ENCODE assay signal across 26 mouse cellular contexts in the genomic region with DNA sequence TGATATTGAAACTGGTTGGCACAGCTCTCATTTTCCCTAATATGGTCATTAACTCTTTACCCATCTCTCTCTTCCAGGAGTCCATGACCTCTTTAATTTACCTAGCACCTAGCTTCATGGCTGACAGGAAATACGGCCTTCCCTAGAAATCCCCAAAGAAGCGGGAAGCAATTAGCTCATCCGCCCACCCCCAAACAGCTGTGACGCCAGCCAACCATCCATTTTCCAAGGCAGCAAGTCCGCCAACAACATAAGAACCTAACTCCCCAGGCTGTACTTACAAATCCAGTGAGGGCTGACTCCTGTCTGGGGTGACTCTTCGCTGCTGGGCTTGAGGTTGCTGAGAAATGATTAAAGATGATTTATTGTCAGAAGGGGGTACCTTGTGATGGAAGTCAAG. TPM values are rescaled to one million over a fixed set of nuclear protein-coding genes. Genes with fewer than 3 reads are reported as not detected.
A peak's percentile ranks its signal among the peaks of the same experiment; 100 is the strongest.
DNase-seq lines count a peak whose midpoint lies in the region; ATAC-seq and TF ChIP-seq lines count a peak whose summit lies in the region.
"Had no signal": no experiment of that assay in that cellular context is flagged by ENCODE, and none has a peak within 500 bp of the region (broad histone marks: within the 10 kb centered on the region; RNA-seq: fewer than 3 reads in every experiment).

No protein-coding gene starts in this region.

- no peaks in the 10 kb centered on the region for H3K79me2 ChIP-seq in C2C12 (ENCODE audit: control insufficient read depth, insufficient read depth)

- peaks cover 7% of the 10 kb centered on the region for H3K4me1 ChIP-seq in liver, postnatal 0 days (ENCODE audit: insufficient read depth)
- 0 out of 2 replicates have a peak, but pooled peaks cover 2% of the 10 kb centered on the region for H3K4me1 ChIP-seq in hindbrain, embryonic 16.5 days (ENCODE audit: control insufficient read depth, insufficient read depth, low read depth, low read length)
- no peaks in the 10 kb centered on the region for H3K4me1 ChIP-seq in lung, postnatal 0 days (ENCODE audit: insufficient read depth, low read depth, low read length)
- H3K4me1 ChIP-seq: hindbrain, embryonic 15.5 days; stomach, embryonic 15.5 days had no signal

- peak overlapping the region; percentile 94; the same call in 1 of the 2 replicates for H3K27ac ChIP-seq in liver, postnatal 0 days (ENCODE audit: low read depth)
- H3K27ac ChIP-seq in hindbrain, embryonic 16.5 days (ENCODE audit: low read depth, low read length), result no peak overlapping the region
- no peak overlapping the region for H3K27ac ChIP-seq in lung, postnatal 0 days (ENCODE audit: low read length)
- H3K27ac ChIP-seq: heart, embryonic 15.5 days; hindbrain, embryonic 15.5 days; intestine, embryonic 15.5 days; limb, embryonic 15.5 days; midbrain, embryonic 15.5 days; stomach, embryonic 15.5 days had no signal

- no peak for TF ChIP-seq EP300 in liver, postnatal 0 days (IDR thresholded peaks at IDR 0.05; ENCODE audit: low read depth)
- no peak for TF ChIP-seq EP300 in lung, postnatal 0 days (IDR thresholded peaks at IDR 0.05)

- peak; percentile 47 to 55 for DNase-seq in left cerebral cortex, postnatal 36 days (ENCODE audit: low spot score in 2 of 2)
- DNase-seq in left cerebral cortex, adult 11 months (ENCODE audit: low spot score), result no peak
- peak; percentile 63 for DNase-seq in brain, adult 2 months (ENCODE audit: low read depth, low spot score)
- DNase-seq in liver, postnatal 0 days, result no peak
- DNase-seq in lung, postnatal 0 days (ENCODE audit: low spot score), result no peak
- DNase-seq in kidney, postnatal 10 days, result no peak
- DNase-seq: adrenal gland, postnatal 10 days; cerebellum, adult 9-10 months; gastrocnemius, postnatal 25 days; kidney, adult 9 months; kidney, postnatal 25 days; lung, embryonic 14.5 days; lung, postnatal 36 days; retina, postnatal 1 day; right cerebral cortex, postnatal 4 days; thymus, postnatal 25 days had no signal

- H3K9ac ChIP-seq in liver, postnatal 0 days (replicated peaks), result no peak overlapping the region
- H3K9ac ChIP-seq in hindbrain, embryonic 16.5 days (ENCODE audit: low read depth, low read length), result no peak overlapping the region
- H3K9ac ChIP-seq in lung, postnatal 0 days (replicated peaks; ENCODE audit: low read depth), result no peak overlapping the region
- H3K9ac ChIP-seq: heart, embryonic 15.5 days; hindbrain, embryonic 15.5 days; intestine, embryonic 15.5 days; limb, embryonic 15.5 days; lung, embryonic 14.5 days; midbrain, embryonic 15.5 days; stomach, embryonic 15.5 days had no signal

- H3K36me3 ChIP-seq in C2C12 (ENCODE audit: control insufficient read depth, insufficient read depth), result no peaks in the 10 kb centered on the region
- peaks cover 11% of the 10 kb centered on the region; the same call in 1 of the 2 replicates for H3K36me3 ChIP-seq in liver, postnatal 0 days (replicated peaks; ENCODE audit: insufficient read depth, low read length)
- peaks cover 1% of the 10 kb centered on the region; the same call in 1 of the 2 replicates for H3K36me3 ChIP-seq in hindbrain, embryonic 16.5 days (ENCODE audit: control insufficient read depth, insufficient read depth, low read length)
- H3K36me3 ChIP-seq in lung, postnatal 0 days (ENCODE audit: insufficient read depth, low read length), result 0 out of 2 replicates have a peak, but pooled peaks cover 3% of the 10 kb centered on the region
- H3K36me3 ChIP-seq: embryonic facial prominence, embryonic 10.5 days; hindbrain, embryonic 15.5 days; limb, embryonic 15.5 days; stomach, embryonic 15.5 days had no signal

- H3ac ChIP-seq in C2C12 (ENCODE audit: control insufficient read depth, insufficient read length, low read depth), result no peak overlapping the region

- no peak overlapping the region for H3K4me3 ChIP-seq in C2C12 (ENCODE audit: insufficient read depth, poor library complexity, severe bottlenecking)
- no peak overlapping the region for H3K4me3 ChIP-seq in liver, postnatal 0 days (ENCODE audit: low read depth, low read length)
- H3K4me3 ChIP-seq in hindbrain, embryonic 16.5 days (ENCODE audit: low read length), result no peak overlapping the region
- no peak overlapping the region for H3K4me3 ChIP-seq in lung, postnatal 0 days (ENCODE audit: low read depth, low read length)
- H3K4me3 ChIP-seq: embryonic facial prominence, embryonic 10.5 days; heart, embryonic 15.5 days; hindbrain, embryonic 15.5 days; intestine, embryonic 15.5 days; limb, embryonic 15.5 days; megakaryocyte, embryonic 14.5 days; midbrain, embryonic 15.5 days; stomach, embryonic 15.5 days had no signal

- H3K27me3 ChIP-seq in C2C12 (ENCODE audit: control insufficient read depth, insufficient read depth, insufficient read length), result no peaks in the 10 kb centered on the region
- H3K27me3 ChIP-seq in liver, postnatal 0 days (ENCODE audit: insufficient read depth, low read length), result no peaks in the 10 kb centered on the region
- H3K27me3 ChIP-seq in hindbrain, embryonic 16.5 days (replicated peaks; ENCODE audit: control insufficient read depth, insufficient read depth, low read length), result no peaks in the 10 kb centered on the region
- H3K27me3 ChIP-seq in lung, postnatal 0 days (replicated peaks; ENCODE audit: insufficient read depth, low read length), result no peaks in the 10 kb centered on the region
- H3K27me3 ChIP-seq: heart, embryonic 15.5 days; hindbrain, embryonic 15.5 days; intestine, embryonic 15.5 days; limb, embryonic 15.5 days; midbrain, embryonic 15.5 days; stomach, embryonic 15.5 days had no signal

- intact Hi-C loops in left cerebral cortex, postnatal 36 days (cut with DNase I), result no loop called here

- no peaks in the 10 kb centered on the region for H3K9me3 ChIP-seq in liver, postnatal 0 days (ENCODE audit: low read length)
- no peaks in the 10 kb centered on the region for H3K9me3 ChIP-seq in hindbrain, embryonic 16.5 days (ENCODE audit: control insufficient read depth, low read length)
- no peaks in the 10 kb centered on the region for H3K9me3 ChIP-seq in lung, postnatal 0 days (ENCODE audit: low read length)
- H3K9me3 ChIP-seq: embryonic facial prominence, embryonic 10.5 days; heart, embryonic 15.5 days; hindbrain, embryonic 15.5 days; intestine, embryonic 15.5 days; limb, embryonic 15.5 days; megakaryocyte, embryonic 14.5 days; midbrain, embryonic 15.5 days; stomach, embryonic 15.5 days had no signal

- peak overlapping the region; percentile 62; the same call in 1 of the 2 replicates for H3K4me2 ChIP-seq in liver, postnatal 0 days (ENCODE audit: low read depth, low read length)
- no peak overlapping the region for H3K4me2 ChIP-seq in hindbrain, embryonic 16.5 days (ENCODE audit: low read length)
- no peak overlapping the region for H3K4me2 ChIP-seq in lung, postnatal 0 days (replicated peaks; ENCODE audit: low read depth, low read length)
- H3K4me2 ChIP-seq: heart, embryonic 15.5 days; hindbrain, embryonic 15.5 days; intestine, embryonic 15.5 days; limb, embryonic 15.5 days; lung, embryonic 14.5 days; midbrain, embryonic 15.5 days; stomach, embryonic 15.5 days had no signal

- WGBS in liver, postnatal 0 days (ENCODE audit: insufficient replicate concordance), result 90% methylated on average over 6 of the region's 6 CpGs
- WGBS in hindbrain, embryonic 16.5 days, result 68% methylated on average over 6 of the region's 6 CpGs
- 74% methylated on average over 6 of the region's 6 CpGs for WGBS in lung, postnatal 0 days

- ATAC-seq in liver, postnatal 0 days, result no peak
- no peak for ATAC-seq in hindbrain, embryonic 16.5 days
- ATAC-seq in lung, postnatal 0 days, result no peak
- ATAC-seq: intestine, embryonic 15.5 days had no signal

- no peaks in the 10 kb centered on the region for H3K79me3 ChIP-seq in C2C12 (ENCODE audit: low read depth)

- TF ChIP-seq CTCF in C2C12 (IDR thresholded peaks at IDR 0.05; ENCODE audit: control insufficient read depth, insufficient read depth, insufficient read length), result no peak
- no peak for TF ChIP-seq CTCF in liver, postnatal 0 days (IDR thresholded peaks at IDR 0.05; ENCODE audit: low read depth)
- TF ChIP-seq CTCF in lung, postnatal 0 days (IDR thresholded peaks at IDR 0.05), result no peak

TF ChIP-seq in C2C12, 6 proteins besides CTCF, POLR2A, EP300 and RAD21:
- peak; percentile 50 for TF ChIP-seq MAX (IDR thresholded peaks at IDR 0.05)
- TF ChIP-seq CEBPB (IDR thresholded peaks at IDR 0.05; ENCODE audit: low read depth), result no peak
- TF ChIP-seq MYOD1 (IDR thresholded peaks at IDR 0.05; ENCODE audit: control insufficient read depth, insufficient read length, low read depth), result peak; percentile 29

RNA-seq across cellular contexts. Expression of a gene that starts 27.5 kb away (rescaled TPM):
- 10 to 100 TPM; 16.1 to 21.2 TPM for total RNA-seq in left cerebral cortex, postnatal 36 days (2021)
- polyA plus RNA-seq in C2C12 (2012; fragmentation: generic; extraction: Trizol), result 198 TPM
- polyA plus RNA-seq in liver, postnatal 0 days (2015; fragmentation: Nextera tagmentation; extraction: Ambion mirVana), result 80.4 and 82.1 TPM in 2 replicates
- 9.9 and 13.9 TPM in 2 replicates for polyA plus RNA-seq in hindbrain, embryonic 16.5 days (2015; fragmentation: Nextera tagmentation; extraction: Ambion mirVana)
- polyA plus RNA-seq in lung, postnatal 0 days (2015; fragmentation: Nextera tagmentation; extraction: Ambion mirVana), result 139 and 147 TPM in 2 replicates

Comparison
In these comparisons a context has a peak if more than half of its experiments do, and no peak if none do; other contexts are left out.
1. DNase-seq: peak in left cerebral cortex, postnatal 36 days (2 of 2) and brain, adult 2 months (single experiment); none in left cerebral cortex, adult 11 months (single experiment), liver, postnatal 0 days (single experiment), lung, postnatal 0 days (single experiment) and kidney, postnatal 10 days (single experiment).